Mouse (Mus musculus) yolk sac, embryonic 10.5 days (tissue): ENCODE results near the gene P3h3.
"Not testable (repeated sequence)": the region's sequence is repeated elsewhere in the genome, so short reads cannot be mapped to it uniquely, and the experiment has no call there.

Experiments
- DNase-seq: peaks from one replicate; pipeline ENCODE4 v3.0.0-alpha.2; 2017; ENCODE audit warnings: low spot score

P3h3 gene

GRCm38 (mm10) chr6:124856916-124857839 is at the start of gene P3h3:
Gene P3h3 (minus strand): TSS chr6:124857752.
- peak; percentile 85 for DNase-seq

GRCm38 (mm10) chr6:124904991-124905860 is 47.7 kb upstream of the P3h3 start:
- DNase-seq: no peak

- peak; percentile 86 for DNase-seq
Observed at GRCm38 (mm10) chr6:124904161-124904981, 46.8 kb upstream of the P3h3 start.

- DNase-seq: peak; percentile 90
Observed at GRCm38 (mm10) chr6:124903580-124904151, 46.1 kb upstream of the P3h3 start.

GRCm38 (mm10) chr6:124901851-124902250 is 44.3 kb upstream of the P3h3 start:
- no peak for DNase-seq

GRCm38 (mm10) chr6:124900801-124901480 is 43.4 kb upstream of the P3h3 start:
- no peak for DNase-seq

- no peak for DNase-seq
Observed at GRCm38 (mm10) chr6:124900056-124900800, 42.7 kb upstream of the P3h3 start.

GRCm38 (mm10) chr6:124898359-124898758 is 40.8 kb upstream of the P3h3 start:
- DNase-seq: no peak

- not testable (repeated sequence) for DNase-seq
Observed at GRCm38 (mm10) chr6:124894113-124894512, 36.6 kb upstream of the P3h3 start.

GRCm38 (mm10) chr6:124890997-124891396 is 33.4 kb upstream of the P3h3 start:
- DNase-seq: no peak

- no peak for DNase-seq
Observed at GRCm38 (mm10) chr6:124888555-124889125, 31.1 kb upstream of the P3h3 start.

GRCm38 (mm10) chr6:124887986-124888385 is 30.4 kb upstream of the P3h3 start, which contains the start of gene Cd4:
Gene Cd4 (minus strand): TSS chr6:124888221.
- no peak for DNase-seq

- DNase-seq: no peak
Observed at GRCm38 (mm10) chr6:124885956-124886381, 28.4 kb upstream of the P3h3 start.

GRCm38 (mm10) chr6:124884714-124885500 is 27.4 kb upstream of the P3h3 start:
- no peak for DNase-seq

- no peak for DNase-seq
Observed at GRCm38 (mm10) chr6:124883351-124883750, 25.8 kb upstream of the P3h3 start.

- DNase-seq: no peak
Observed at GRCm38 (mm10) chr6:124881821-124882220, 24.3 kb upstream of the P3h3 start.

GRCm38 (mm10) chr6:124879390-124879789 is 21.8 kb upstream of the P3h3 start:
- DNase-seq: no peak

- DNase-seq: no peak
Observed at GRCm38 (mm10) chr6:124874348-124874747, 16.8 kb upstream of the P3h3 start.

GRCm38 (mm10) chr6:124866560-124866959 is 9.0 kb upstream of the P3h3 start:
- no peak for DNase-seq
